Mouse (Mus musculus) testis, adult 2 months (tissue): ENCODE results near the gene Agap1. TPM values are rescaled to one million over a fixed set of nuclear protein-coding genes. Genes with fewer than 3 reads are reported as not detected.

Source experiments
- H3K27ac ChIP-seq: fragments of 200-500 bp; 2 replicates; pipeline ENCODE4 v1.5.1; 2012; ENCODE audit warnings: low read depth, low read length; ENCODE audit not compliant: control insufficient read depth, insufficient read depth
- H3K27me3 ChIP-seq: fragments of 200-500 bp; 2 replicates; pipeline ENCODE4 v1.6.1; 2012; ENCODE audit warnings: mild to moderate bottlenecking, low read length, moderate library complexity; ENCODE audit not compliant: control insufficient read depth, insufficient read depth
- H3K36me3 ChIP-seq: fragments of 200-500 bp; 2 replicates; pipeline ENCODE4 v1.6.1; 2012; ENCODE audit warnings: mild to moderate bottlenecking, low read length; ENCODE audit not compliant: control insufficient read depth, insufficient read depth
- H3K4me1 ChIP-seq: fragments of 200-500 bp; 2 replicates; pipeline ENCODE4 v1.6.1; 2012; ENCODE audit warnings: low read length; ENCODE audit not compliant: control insufficient read depth, insufficient read depth
- H3K4me3 ChIP-seq: fragments of 200-500 bp; 2 replicates; pipeline ENCODE4 v1.5.1; 2012; ENCODE audit warnings: low read depth, mild to moderate bottlenecking, low read length, moderate library complexity, mixed read lengths; ENCODE audit not compliant: control insufficient read depth
- CTCF ChIP-seq: fragments of 200-500 bp; IDR thresholded peaks from 2 replicates; pipeline ENCODE4 v1.5.1; 2012; ENCODE audit warnings: low read depth, mild to moderate bottlenecking, inconsistent platforms, low read length, moderate library complexity; ENCODE audit not compliant: control insufficient read depth, insufficient read depth, insufficient replicate concordance
- POLR2A ChIP-seq: fragments of 200-500 bp; IDR thresholded peaks from 2 replicates; pipeline ENCODE4 v1.6.1; 2012; ENCODE audit warnings: low read depth, mild to moderate bottlenecking, inconsistent platforms, low read length, moderate library complexity; ENCODE audit not compliant: control insufficient read depth
- polyA plus RNA-seq: library from polyadenylated mRNA; depleted of rRNA; stranded (reverse); fragments of >200 nt; gene quantifications from 2 replicates; pipeline ENCODE4 v1.2.3, GENCODE M21; 2012

Gene Agap1
- polyA plus RNA-seq, 1 experiment = 16.5 TPM

GRCm38 (mm10) chr1:89471891-89472290, 17.3 kb downstream of the Agap1 start:
- Histone ChIP-seq H3K36me3 (no peaks in the 10 kb centered on the region), H3K27ac (no peak overlapping the region), H3K27me3 (no peaks in the 10 kb centered on the region), H3K4me3 (no peak overlapping the region), H3K4me1 (no peaks in the 10 kb centered on the region)
- TF ChIP-seq CTCF = no peak
- TF ChIP-seq POLR2A = no peak

GRCm38 (mm10) chr1:89473946-89474345, 19.3 kb downstream of the Agap1 start:
- no peak overlapping the region for H3K27ac ChIP-seq
- H3K27me3 ChIP-seq = no peaks in the 10 kb centered on the region
- no peak overlapping the region for H3K4me3 ChIP-seq
- H3K36me3 ChIP-seq = no peaks in the 10 kb centered on the region
- H3K4me1 ChIP-seq = peaks cover 1% of the 10 kb centered on the region; the same call in 1 of the 2 replicates
- TF ChIP-seq CTCF (no peak), POLR2A (no peak)

GRCm38 (mm10) chr1:89474853-89475252, 20.2 kb downstream of the Agap1 start:
- Histone ChIP-seq H3K36me3 (no peaks in the 10 kb centered on the region), H3K4me1 (peaks cover 4% of the 10 kb centered on the region; the same call in 1 of the 2 replicates), H3K27ac (no peak overlapping the region), H3K27me3 (no peaks in the 10 kb centered on the region), H3K4me3 (no peak overlapping the region)
- no peak for TF ChIP-seq POLR2A
- no peak for TF ChIP-seq CTCF

GRCm38 (mm10) chr1:89477033-89477432, 22.4 kb downstream of the Agap1 start:
- Histone ChIP-seq H3K27me3 (no peaks in the 10 kb centered on the region), H3K4me3 (no peak overlapping the region), H3K36me3 (no peaks in the 10 kb centered on the region), H3K4me1 (peaks cover 8% of the 10 kb centered on the region; the same call in 1 of the 2 replicates), H3K27ac (no peak overlapping the region)
- no peak for TF ChIP-seq CTCF

GRCm38 (mm10) chr1:89478571-89479460, 24.2 kb downstream of the Agap1 start:
- Histone ChIP-seq H3K36me3 (no peaks in the 10 kb centered on the region), H3K27me3 (no peaks in the 10 kb centered on the region), H3K27ac (no peak overlapping the region), H3K4me3 (no peak overlapping the region), H3K4me1 (peaks cover 8% of the 10 kb centered on the region; the same call in 1 of the 2 replicates)
- TF ChIP-seq POLR2A (no peak), CTCF (no peak)

- Histone ChIP-seq H3K4me3 (no peak overlapping the region), H3K36me3 (no peaks in the 10 kb centered on the region), H3K27me3 (no peaks in the 10 kb centered on the region), H3K27ac (no peak overlapping the region), H3K4me1 (peaks cover 8% of the 10 kb centered on the region; the same call in 1 of the 2 replicates)
- TF ChIP-seq CTCF (no peak), POLR2A (no peak)
These were observed 26.5 kb downstream of the Agap1 start for GRCm38 (mm10) chr1:89481154-89481553.

- Histone ChIP-seq H3K27ac (no peak overlapping the region), H3K4me3 (no peak overlapping the region), H3K27me3 (no peaks in the 10 kb centered on the region), H3K36me3 (no peaks in the 10 kb centered on the region), H3K4me1 (peaks cover 8% of the 10 kb centered on the region; the same call in 1 of the 2 replicates)
- TF ChIP-seq CTCF = no peak
- no peak for TF ChIP-seq POLR2A
These were observed 28.2 kb downstream of the Agap1 start for GRCm38 (mm10) chr1:89482812-89483211.
